Mouse (Mus musculus) erythroblast, embryonic 14.5 days (primary cell): Measurements from ENCODE around the gene Eif4e.

ENCODE experiments used
- GATA1 ChIP-seq: IDR thresholded peaks from 2 replicates; pipeline ENCODE4 v1.6.1; 2012; ENCODE audit warnings: low read length, inconsistent platforms, mixed read lengths
- TAL1 ChIP-seq: IDR thresholded peaks from 3 replicates; pipeline ENCODE4 v1.6.1; 2012; ENCODE audit warnings: low read length, inconsistent platforms, mixed read lengths

DNA sequence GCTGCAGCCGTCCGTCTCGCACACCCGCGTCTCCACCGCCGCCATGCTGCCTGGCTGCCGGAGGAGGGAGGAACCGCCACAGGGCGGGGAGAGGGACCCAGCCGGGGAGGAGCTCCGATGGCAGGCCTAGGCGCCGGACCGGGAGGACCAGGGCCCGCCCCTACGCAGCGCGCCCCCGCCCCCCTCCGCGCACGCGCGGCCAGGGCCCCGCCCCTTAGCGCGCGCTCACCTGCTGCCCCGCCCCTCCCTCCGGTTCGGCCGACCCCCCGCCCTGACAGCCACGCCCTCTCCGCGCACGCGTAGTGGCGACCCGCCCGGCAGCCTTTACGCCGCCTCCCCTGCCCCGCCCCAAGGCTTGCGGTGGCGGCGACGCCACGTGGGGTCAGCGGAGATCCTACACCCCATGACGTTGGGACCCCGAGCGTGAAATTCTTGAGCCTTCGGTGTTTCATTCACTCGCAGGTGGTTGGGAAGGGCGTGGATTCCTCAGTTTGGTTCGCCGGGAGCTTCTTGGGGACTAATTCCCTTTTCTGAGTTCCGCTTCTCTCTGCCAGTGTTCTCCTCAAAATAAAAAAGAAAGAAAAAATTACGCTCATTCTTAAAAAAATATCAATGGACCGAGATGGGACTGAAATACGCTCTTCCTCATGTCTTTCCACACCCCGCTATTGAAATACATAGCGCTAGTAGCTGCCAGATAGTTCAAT, 36.5 kb upstream of the Eif4e start, which contains the start of gene Metap1:
- TF ChIP-seq GATA1 (no peak), TAL1 (no peak)
